Mouse (Mus musculus) neural tube, embryonic 14.5 days (tissue): ENCODE results near the gene Dnajb1. TPM values are rescaled to one million over a fixed set of nuclear protein-coding genes. Genes with fewer than 3 reads are reported as not detected.
"Not testable (repeated sequence)": the region's sequence is repeated elsewhere in the genome, so short reads cannot be mapped to it uniquely, and the experiment has no call there.

Source experiments
- ATAC-seq: fragments of 200-750 bp; cut with Nextera tagmentation; 2 replicates; pipeline ENCODE4 v1.8.0; 2017; ENCODE audit warnings: low read depth, mild to moderate bottlenecking, moderate TSS enrichment, moderate library complexity
- H3K27ac ChIP-seq: fragments of 300-500 bp; sonication (generic); 2 replicates; pipeline ENCODE4 v1.5.1; 2014; ENCODE audit warnings: low read depth, mild to moderate bottlenecking, control low read depth, low read length, moderate library complexity, mixed read lengths
- H3K27me3 ChIP-seq: fragments of 300-500 bp; sonication (generic); 2 replicates; pipeline ENCODE4 v1.6.1; 2014; ENCODE audit warnings: low read length; ENCODE audit not compliant: control insufficient read depth, insufficient read depth
- H3K36me3 ChIP-seq: fragments of 300-500 bp; sonication (generic); 2 replicates; pipeline ENCODE4 v1.6.1; 2014; ENCODE audit warnings: low read length, mixed read lengths; ENCODE audit not compliant: control insufficient read depth, insufficient read depth
- H3K4me1 ChIP-seq: fragments of 300-500 bp; sonication (generic); 2 replicates; pipeline ENCODE4 v1.6.1; 2014; ENCODE audit warnings: low read length; ENCODE audit not compliant: control insufficient read depth, insufficient read depth
- H3K4me2 ChIP-seq: fragments of 300-500 bp; sonication (generic); 2 replicates; pipeline ENCODE4 v1.6.1; 2014; ENCODE audit warnings: mild to moderate bottlenecking, low read depth, low read length, control low read depth
- H3K4me3 ChIP-seq: fragments of 300-500 bp; sonication (generic); 2 replicates; pipeline ENCODE4 v1.5.1; 2014; ENCODE audit warnings: low read depth, low read length, control low read depth, mixed read lengths
- H3K9ac ChIP-seq: fragments of 300-500 bp; sonication (generic); replicated peaks from 2 replicates; pipeline ENCODE4 v1.6.1; 2014; ENCODE audit warnings: low read depth, mild to moderate bottlenecking, control low read depth, low read length, mixed read lengths
- H3K9me3 ChIP-seq: fragments of 300-500 bp; sonication (generic); 2 replicates; pipeline ENCODE4 v1.6.1; 2016; ENCODE audit warnings: low read length; ENCODE audit not compliant: control insufficient read depth
- WGBS: fragments of 180-500 bp; shearing (Covaris S2); extraction: QIAGEN DNeasy Blood & Tissue Kit; methylation state at CpG from one replicate; pipeline ENCODE4 v1.1.7; 2014; 5-methylcytosine and 5-hydroxymethylcytosine counted together
- polyA plus RNA-seq: library from polyadenylated mRNA; unstranded; fragments of >200 nt; fragmentation: Nextera tagmentation; extraction: Ambion mirVana; gene quantifications from 2 replicates; pipeline ENCODE4 v1.2.1, GENCODE M21; 2014

Gene Dnajb1
- polyA plus RNA-seq, 1 experiment from 2014 or later, result 55.2 TPM

DNA sequence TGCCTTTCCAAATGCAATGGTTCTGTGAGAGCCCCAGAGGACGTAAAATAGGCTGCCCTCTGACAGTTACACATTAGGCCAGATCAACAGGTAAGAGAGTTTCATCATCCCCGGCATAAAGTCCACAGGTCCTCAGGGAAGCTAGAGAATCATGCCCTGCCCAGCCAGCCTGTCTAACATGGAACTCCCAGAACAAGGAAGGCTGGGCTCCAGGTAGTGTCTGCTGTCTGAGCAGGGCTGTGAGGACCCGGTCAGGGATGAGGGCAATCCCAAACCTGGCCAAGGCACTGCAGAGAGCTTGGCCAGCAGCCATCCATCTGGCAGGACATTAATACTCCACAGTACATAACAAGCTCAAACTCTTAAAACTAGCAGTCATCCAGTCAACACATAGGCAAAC, 22.7 kb upstream of the Dnajb1 start:
- H3K9ac ChIP-seq, result no peak overlapping the region
- no peaks in the 10 kb centered on the region for H3K9me3 ChIP-seq
- no peak overlapping the region for H3K4me2 ChIP-seq
- peaks cover 21% of the 10 kb centered on the region; the same call in 1 of the 2 replicates for H3K4me1 ChIP-seq
- H3K36me3 ChIP-seq, result peaks cover 2% of the 10 kb centered on the region; the same call in 1 of the 2 replicates
- no peaks in the 10 kb centered on the region for H3K27me3 ChIP-seq
- WGBS, result 78% methylated on average over 3 of the region's 3 CpGs
- ATAC-seq, result no peak
- no peak overlapping the region for H3K4me3 ChIP-seq
- H3K27ac ChIP-seq, result no peak overlapping the region

DNA sequence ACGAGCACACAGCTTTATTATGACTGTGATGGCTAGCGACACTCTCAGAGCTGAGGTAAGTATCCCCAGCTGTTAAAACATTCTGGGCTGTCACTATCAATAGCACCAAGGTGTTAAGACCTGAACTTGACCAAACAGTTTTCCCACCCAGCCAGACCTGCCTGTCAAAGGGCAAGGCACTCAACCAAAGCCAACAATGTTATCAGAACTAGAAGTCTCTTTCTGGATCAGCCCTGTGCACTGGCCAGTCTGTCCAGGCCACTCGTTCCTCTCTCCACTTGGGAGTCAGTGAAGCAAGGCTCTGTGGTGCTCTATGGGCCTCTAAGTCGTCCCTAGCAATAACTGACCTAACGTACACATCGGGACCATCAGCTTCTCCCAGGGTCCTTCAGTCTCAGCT, 20.3 kb upstream of the Dnajb1 start:
- no peak for ATAC-seq
- 89% methylated on average over 6 of the region's 6 CpGs for WGBS
- Histone ChIP-seq H3K4me3 (no peak overlapping the region), H3K36me3 (peaks cover 4% of the 10 kb centered on the region; the same call in 1 of the 2 replicates), H3K27ac (no peak overlapping the region), H3K27me3 (no peaks in the 10 kb centered on the region), H3K4me1 (peaks cover 43% of the 10 kb centered on the region), H3K4me2 (no peak overlapping the region), H3K9me3 (no peaks in the 10 kb centered on the region), H3K9ac (no peak overlapping the region)

DNA sequence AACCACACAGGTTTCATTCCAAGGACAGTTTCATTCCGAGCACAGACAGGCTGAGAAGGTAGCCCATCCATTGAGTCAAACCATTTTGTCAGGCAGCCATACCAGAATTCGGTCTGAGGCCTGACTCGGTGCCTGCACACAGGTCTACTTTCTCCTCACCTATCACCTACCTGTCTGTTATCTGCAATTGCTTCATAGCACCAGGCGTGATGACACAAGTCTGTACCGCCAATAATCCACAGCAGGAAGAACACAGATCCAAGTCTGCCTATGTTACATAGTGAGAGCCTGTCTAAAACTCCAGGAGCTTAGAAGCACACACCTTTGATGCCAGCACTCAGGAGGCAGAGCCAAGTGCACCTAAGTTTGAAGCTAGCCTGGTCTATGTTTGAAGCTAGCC, 19.1 kb upstream of the Dnajb1 start:
- no peak for ATAC-seq
- Histone ChIP-seq H3K27me3 (no peaks in the 10 kb centered on the region), H3K4me2 (no peak overlapping the region), H3K4me1 (peaks cover 47% of the 10 kb centered on the region), H3K36me3 (peaks cover 4% of the 10 kb centered on the region; the same call in 1 of the 2 replicates), H3K4me3 (no peak overlapping the region), H3K27ac (no peak overlapping the region), H3K9ac (no peak overlapping the region), H3K9me3 (no peaks in the 10 kb centered on the region)
- WGBS, result 98% methylated on average over 5 of the region's 5 CpGs

DNA sequence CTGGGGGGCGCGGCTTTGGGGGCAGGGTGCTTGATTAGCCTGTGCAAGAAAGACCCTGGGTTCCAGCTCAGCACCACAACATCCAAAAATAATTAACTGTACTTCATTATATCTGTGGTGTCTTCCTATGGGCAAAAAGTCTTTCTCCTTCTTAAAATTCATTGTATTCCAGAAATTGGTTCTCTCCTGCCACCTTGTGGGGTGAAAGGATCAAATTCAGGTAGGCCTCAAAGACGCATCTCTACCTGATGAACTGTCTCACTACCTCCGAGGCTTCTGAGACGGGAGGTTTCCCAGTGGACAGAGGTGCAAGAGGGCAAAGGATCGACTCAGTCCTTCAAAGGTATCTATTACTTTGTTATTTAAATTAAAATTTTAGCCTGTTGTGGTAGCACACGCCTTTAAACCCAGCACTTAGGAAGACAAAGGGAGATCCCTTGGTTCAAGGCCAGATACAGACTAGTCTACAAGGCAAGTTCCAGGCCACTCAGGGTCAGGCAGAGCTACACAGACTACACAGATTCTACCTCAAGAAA, 17.4 kb upstream of the Dnajb1 start:
- WGBS, result 91% methylated on average over 7 of the region's 7 CpGs
- no peak for ATAC-seq

DNA sequence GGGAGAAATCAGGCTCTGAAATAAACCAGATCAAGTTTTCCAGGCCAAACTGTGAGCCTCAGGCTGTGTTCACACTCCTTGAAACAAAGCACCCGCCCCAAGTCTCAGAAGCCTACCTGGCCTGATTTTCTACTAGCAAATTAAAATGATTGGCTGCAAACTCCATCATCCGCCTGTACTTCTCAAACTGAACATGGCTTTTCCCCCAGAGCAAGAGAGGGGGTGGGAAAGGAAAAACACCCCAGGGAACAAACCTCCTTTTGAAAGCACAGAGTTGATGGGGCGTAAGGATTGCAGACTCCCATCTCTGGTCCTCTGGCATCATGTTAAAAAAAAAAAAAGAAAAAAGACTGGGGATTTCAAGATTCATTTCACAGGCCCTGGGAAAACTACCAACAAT, 15.3 kb upstream of the Dnajb1 start:
- Histone ChIP-seq H3K27ac (0 out of 2 replicates have a peak overlapping the region, but pooled peaks have one; percentile 10), H3K4me1 (peaks cover 47% of the 10 kb centered on the region), H3K4me2 (peak overlapping the region; percentile 61), H3K4me3 (peak overlapping the region; percentile 98), H3K9ac (peak overlapping the region; percentile 88), H3K9me3 (no peaks in the 10 kb centered on the region), H3K27me3 (no peaks in the 10 kb centered on the region), H3K36me3 (peaks cover 4% of the 10 kb centered on the region; the same call in 1 of the 2 replicates)
- 67% methylated on average over 3 of the region's 3 CpGs for WGBS
- ATAC-seq, result no peak

More for the DNA sequence above, 17.4 kb upstream of the Dnajb1 start:
- H3K36me3 ChIP-seq, result peaks cover 4% of the 10 kb centered on the region; the same call in 1 of the 2 replicates
- H3K4me1 ChIP-seq, result peaks cover 47% of the 10 kb centered on the region
- H3K27me3 ChIP-seq, result no peaks in the 10 kb centered on the region
- H3K9me3 ChIP-seq, result no peaks in the 10 kb centered on the region
- no peak overlapping the region for H3K27ac ChIP-seq
- H3K4me3 ChIP-seq, result no peak overlapping the region; the same call in 1 of the 2 replicates
- H3K9ac ChIP-seq, result no peak overlapping the region
- peak overlapping the region; percentile 19 for H3K4me2 ChIP-seq

DNA sequence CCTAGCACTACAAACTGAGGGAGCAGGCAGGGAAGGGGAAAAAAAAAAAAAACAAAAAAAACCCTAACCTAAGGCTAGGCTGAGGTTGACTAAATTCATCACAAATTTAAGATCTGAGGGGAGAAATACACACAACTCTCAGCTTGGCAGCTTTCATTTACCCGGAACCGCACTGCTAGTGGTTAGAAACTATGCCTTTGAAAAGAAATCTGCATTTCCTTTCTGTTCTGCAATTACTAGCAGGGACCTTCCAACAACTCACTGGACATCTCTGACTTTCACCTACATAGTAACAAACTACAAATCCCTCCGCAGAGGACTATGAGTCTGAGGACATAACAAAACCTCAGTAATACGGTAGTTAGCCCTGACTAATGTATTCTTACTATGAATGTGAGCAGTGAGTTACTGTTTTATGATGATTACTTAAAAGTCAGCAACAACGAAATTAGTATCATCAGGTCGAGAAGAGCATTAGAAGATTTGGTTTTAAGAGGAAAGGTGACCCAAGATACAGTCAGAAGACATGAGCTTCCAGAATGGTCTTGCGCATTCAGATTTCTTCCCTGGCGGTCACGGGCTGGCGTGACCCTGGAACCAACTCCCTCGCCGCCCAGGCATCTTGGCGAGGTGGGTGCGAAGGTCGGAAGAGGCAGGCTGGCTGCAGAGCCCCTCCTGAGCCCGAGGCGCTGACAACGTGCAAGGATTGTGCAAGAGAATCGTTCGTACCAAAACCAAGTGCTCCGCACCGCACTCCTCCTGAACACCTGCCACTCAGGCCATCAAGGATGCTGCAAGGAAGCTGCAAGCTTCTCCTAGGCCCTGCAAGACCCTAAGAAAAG, 14.4 kb upstream of the Dnajb1 start:
- ATAC-seq, result no peak
- Histone ChIP-seq H3K4me1 (peaks cover 40% of the 10 kb centered on the region), H3K9me3 (no peaks in the 10 kb centered on the region), H3K27me3 (no peaks in the 10 kb centered on the region), H3K4me2 (peak overlapping the region; percentile 61), H3K27ac (peak overlapping the region; percentile 89), H3K36me3 (peaks cover 4% of the 10 kb centered on the region; the same call in 1 of the 2 replicates), H3K9ac (peak overlapping the region; percentile 88), H3K4me3 (peak overlapping the region; percentile 98)
- WGBS, result 4% methylated on average over 22 of the region's 22 CpGs

DNA sequence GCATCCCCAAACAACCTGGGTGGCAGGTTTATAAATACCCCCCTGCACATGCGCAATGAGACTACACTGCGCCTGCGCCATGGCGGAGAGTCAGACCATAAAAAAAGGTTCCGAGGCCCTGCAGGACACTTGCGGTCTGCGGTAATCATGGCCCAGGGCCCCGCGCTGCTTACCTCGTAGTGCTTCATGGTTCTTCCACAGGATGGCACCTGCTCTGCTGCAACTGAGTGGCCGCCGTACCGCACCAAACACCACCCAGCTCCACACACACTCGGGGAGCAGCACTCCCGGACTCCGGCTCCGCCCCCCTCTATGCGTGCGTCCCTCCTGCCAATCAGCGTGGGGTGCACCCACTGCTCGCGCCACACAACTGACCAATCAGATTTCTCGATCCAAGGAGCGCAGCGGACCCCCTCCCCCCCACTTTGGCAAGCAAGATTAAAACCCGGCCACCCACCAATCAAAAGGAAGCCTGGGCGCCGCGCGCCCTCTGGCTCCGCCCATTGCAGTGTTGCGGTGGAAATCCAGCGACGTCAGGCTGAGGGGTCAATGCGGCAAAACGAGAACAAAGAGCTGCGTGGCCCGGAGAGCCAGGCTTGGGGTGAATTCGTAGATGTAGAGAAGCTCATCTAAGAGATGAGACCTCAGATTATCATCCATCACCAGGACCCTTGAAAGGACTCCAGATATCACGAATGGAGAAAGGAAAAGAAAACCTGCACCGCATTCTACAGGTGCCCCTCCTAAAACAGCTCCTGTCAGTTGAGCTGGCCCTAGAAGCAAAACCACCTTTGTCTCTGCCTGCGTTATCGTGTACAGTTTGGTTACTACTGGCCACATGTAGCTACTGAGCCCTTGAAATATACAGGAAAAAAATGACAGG, 13.6 kb upstream of the Dnajb1 start:
- WGBS, result under 1% methylated on average over 43 of the region's 43 CpGs
- Histone ChIP-seq H3K4me1 (peaks cover 34% of the 10 kb centered on the region), H3K4me3 (peak overlapping the region; percentile 98)

DNA sequence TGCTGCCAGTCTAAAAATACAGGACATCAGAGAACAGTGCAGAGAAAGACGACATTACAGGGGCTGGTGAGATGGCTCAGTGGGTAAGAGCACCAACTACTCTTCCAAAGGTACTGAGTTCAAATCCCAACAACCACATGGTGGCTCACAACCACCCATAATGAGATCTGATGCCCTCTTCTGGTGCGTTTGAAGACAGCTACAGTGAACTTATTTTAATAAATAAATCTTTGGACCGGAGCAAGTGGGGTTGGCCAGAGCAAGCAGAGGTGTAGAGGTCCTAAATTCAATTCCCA, 13.0 kb upstream of the Dnajb1 start:
- ATAC-seq, result not testable (repeated sequence)
- 63% methylated on average over 3 of the region's 3 CpGs for WGBS

More for the DNA sequence above, 13.6 kb upstream of the Dnajb1 start:
- H3K36me3 ChIP-seq, result peaks cover 2% of the 10 kb centered on the region; the same call in 1 of the 2 replicates
- ATAC-seq, result peak; percentile 98
- peak overlapping the region; percentile 89 for H3K27ac ChIP-seq
- H3K4me2 ChIP-seq, result peak overlapping the region; percentile 61
- H3K9ac ChIP-seq, result peak overlapping the region; percentile 88
- H3K9me3 ChIP-seq, result no peaks in the 10 kb centered on the region
- H3K27me3 ChIP-seq, result no peaks in the 10 kb centered on the region

More for the DNA sequence above, 13.0 kb upstream of the Dnajb1 start:
- Histone ChIP-seq H3K9ac (peak overlapping the region; percentile 43; the same call in 1 of the 2 replicates), H3K4me1 (peaks cover 29% of the 10 kb centered on the region), H3K4me3 (peak overlapping the region; percentile 98), H3K4me2 (peak overlapping the region; percentile 48), H3K27ac (peak overlapping the region; percentile 89)
- H3K36me3 ChIP-seq, H3K9me3 ChIP-seq, H3K27me3 ChIP-seq: not testable (repeated sequence)
